Mouse (Mus musculus) heart, postnatal 0 days (tissue): ENCODE results near the gene Gm20403.

Source experiments
- CTCF ChIP-seq: IDR thresholded peaks from 2 replicates; pipeline ENCODE4 v1.5.1; 2016; ENCODE audit warnings: antibody characterized with exemption, control low read depth, low read depth
- EP300 ChIP-seq: IDR thresholded peaks from 2 replicates; pipeline ENCODE4 v1.6.1; 2016; ENCODE audit warnings: antibody characterized with exemption, low read depth

DNA sequence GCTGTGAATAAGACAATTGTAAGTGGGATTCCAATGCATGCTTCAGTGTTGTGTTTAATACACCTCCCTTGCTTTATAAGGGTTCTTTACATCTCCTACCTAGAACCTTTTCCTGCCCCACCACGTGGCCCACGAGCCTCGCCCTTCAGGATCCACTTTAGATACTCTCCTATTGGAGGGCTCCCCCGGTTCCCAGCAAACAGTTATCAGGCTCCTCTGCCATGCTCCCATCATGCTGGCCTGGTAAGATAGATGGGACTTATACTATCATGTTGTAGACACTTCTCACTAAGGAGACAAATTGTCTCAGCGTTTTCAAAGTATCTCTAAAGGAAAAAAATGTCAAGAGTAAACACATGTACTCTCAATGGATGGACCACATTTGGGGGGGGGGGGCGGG is 5.8 kb downstream of the Gm20403 start:
- TF ChIP-seq EP300: no peak
- TF ChIP-seq CTCF: no peak
